Comparison of ENCODE assay signal across 9 mouse cellular contexts in genomic region chr1:55217191-55217590, GRCm38 (mm10). TPM values are rescaled to one million over a fixed set of nuclear protein-coding genes. Genes with fewer than 3 reads are reported as not detected.
DNase-seq lines count a peak whose midpoint lies in the region; ATAC-seq and TF ChIP-seq lines count a peak whose summit lies in the region.
"Had no signal": no experiment of that assay in that cellular context is flagged by ENCODE, and none has a peak within 500 bp of the region (broad histone marks: within the 10 kb centered on the region; RNA-seq: fewer than 3 reads in every experiment).

No protein-coding gene starts in this region.

- ATAC-seq in intestine, embryonic 15.5 days = peak; percentile 74
- ATAC-seq in hindbrain, embryonic 11.5 days (ENCODE audit: low FRiP score) = no peak
- ATAC-seq: inflammation-experienced regulatory T-cells, adult 6 months had no signal

- WGBS in heart, adult 2 months = 19% methylated on average over 2 of the region's 2 CpGs
- 37% methylated on average over 2 of the region's 2 CpGs for WGBS in intestine, embryonic 15.5 days
- 88% methylated on average over 2 of the region's 2 CpGs for WGBS in hindbrain, embryonic 11.5 days
- WGBS in thymus, adult 2 months = 55% methylated on average over 2 of the region's 2 CpGs

- no peak overlapping the region for H3K4me3 ChIP-seq in heart, adult 2 months
- H3K4me3 ChIP-seq in intestine, embryonic 15.5 days (replicated peaks) = no peak overlapping the region
- H3K4me3 ChIP-seq in hindbrain, embryonic 11.5 days (ENCODE audit: low read depth, low read length) = no peak overlapping the region
- no peak overlapping the region for H3K4me3 ChIP-seq in thymus, adult 2 months (ENCODE audit: control insufficient read depth, insufficient read depth, low read length)

- DNase-seq in adrenal gland, adult (ENCODE audit: inconsistent age in 2 of 2, low spot score in 1 of 2) = peak; percentile 63 to 75
- DNase-seq in adrenal gland, postnatal 4 days (ENCODE audit: low spot score in 2 of 2) = no peak
- DNase-seq in heart, postnatal 14 days = peak; percentile 50 to 52
- DNase-seq in heart, adult 2 months = no peak
- DNase-seq in lung, postnatal 25 days (ENCODE audit: low spot score) = peak; percentile 59
- DNase-seq in hindbrain, embryonic 11.5 days (ENCODE audit: low spot score) = no peak
- no peak for DNase-seq in thymus, adult 2 months

- no peak overlapping the region for H3K4me2 ChIP-seq in intestine, embryonic 15.5 days (replicated peaks)
- no peak overlapping the region for H3K4me2 ChIP-seq in hindbrain, embryonic 11.5 days (replicated peaks; ENCODE audit: low read depth, low read length)

- TF ChIP-seq EP300 in heart, adult 2 months (IDR thresholded peaks at IDR 0.05; ENCODE audit: insufficient read depth, low read depth, low read length) = no peak

- H3K27me3 ChIP-seq in heart, adult 2 months (ENCODE audit: control insufficient read depth, insufficient read depth, low read length) = no peaks in the 10 kb centered on the region
- no peaks in the 10 kb centered on the region for H3K27me3 ChIP-seq in intestine, embryonic 15.5 days (replicated peaks)
- H3K27me3 ChIP-seq in hindbrain, embryonic 11.5 days (ENCODE audit: control insufficient read depth, insufficient read depth, low read length) = no peaks in the 10 kb centered on the region
- H3K27me3 ChIP-seq in thymus, adult 2 months (ENCODE audit: control insufficient read depth, insufficient read depth, low read length) = no peaks in the 10 kb centered on the region

- no peaks in the 10 kb centered on the region for H3K9me3 ChIP-seq in intestine, embryonic 15.5 days
- no peaks in the 10 kb centered on the region for H3K9me3 ChIP-seq in hindbrain, embryonic 11.5 days (ENCODE audit: control insufficient read depth, low read length)

- H3K79me2 ChIP-seq in heart, adult 2 months (replicated peaks; ENCODE audit: control insufficient read depth, insufficient read depth, low read length) = no peaks in the 10 kb centered on the region

- no peak overlapping the region for H3K27ac ChIP-seq in heart, adult 2 months
- no peak overlapping the region for H3K27ac ChIP-seq in intestine, embryonic 15.5 days
- H3K27ac ChIP-seq in hindbrain, embryonic 11.5 days (ENCODE audit: low read depth, low read length) = no peak overlapping the region
- no peak overlapping the region for H3K27ac ChIP-seq in thymus, adult 2 months (ENCODE audit: control insufficient read depth, insufficient read depth, low read length)

- intact Hi-C loops in heart, postnatal 14 days (cut with DNase I) = no loop called here
- intact Hi-C loops in heart, adult 2 months (cut with DNase I) = loop anchor here (5.0 kb wide), 1 partner anchor 130 kb away; the partner anchor contains the start of genes Hspd1 and Hspe1

- H3K9ac ChIP-seq in heart, adult 2 months (ENCODE audit: low read depth, low read length) = no peak overlapping the region
- no peak overlapping the region for H3K9ac ChIP-seq in intestine, embryonic 15.5 days
- H3K9ac ChIP-seq in hindbrain, embryonic 11.5 days (ENCODE audit: low read depth, low read length) = no peak overlapping the region

- H3K36me3 ChIP-seq in heart, adult 2 months (ENCODE audit: control insufficient read depth, insufficient read depth, low read length) = 0 out of 2 replicates have a peak, but pooled peaks cover 2% of the 10 kb centered on the region
- H3K36me3 ChIP-seq in intestine, embryonic 15.5 days = no peaks in the 10 kb centered on the region
- H3K36me3 ChIP-seq in hindbrain, embryonic 11.5 days (ENCODE audit: control insufficient read depth, insufficient read depth, low read length) = no peaks in the 10 kb centered on the region
- no peaks in the 10 kb centered on the region for H3K36me3 ChIP-seq in thymus, adult 2 months (ENCODE audit: control insufficient read depth, insufficient read depth, low read length)

- TF ChIP-seq POLR2A in heart, adult 2 months (IDR thresholded peaks at IDR 0.05; ENCODE audit: insufficient read depth, low read depth, low read length) = no peak
- no peak for TF ChIP-seq POLR2A in thymus, adult 2 months (IDR thresholded peaks at IDR 0.05; ENCODE audit: control insufficient read depth, extremely low read depth, insufficient read depth, low read length, poor library complexity)

- no peak for TF ChIP-seq CTCF in heart, adult 2 months (IDR thresholded peaks at IDR 0.05)
- no peak for TF ChIP-seq CTCF in thymus, adult 2 months (IDR thresholded peaks at IDR 0.05; ENCODE audit: borderline replicate concordance, control insufficient read depth, extremely low read depth, insufficient read depth, low read length, poor library complexity)

- H3K4me1 ChIP-seq in heart, adult 2 months (ENCODE audit: control insufficient read depth, insufficient read depth, low read length) = peaks cover 5% of the 10 kb centered on the region
- peaks cover 4% of the 10 kb centered on the region; the same call in 1 of the 2 replicates for H3K4me1 ChIP-seq in intestine, embryonic 15.5 days (replicated peaks)
- H3K4me1 ChIP-seq in hindbrain, embryonic 11.5 days (replicated peaks; ENCODE audit: control insufficient read depth, insufficient read depth, low read length) = no peaks in the 10 kb centered on the region
- H3K4me1 ChIP-seq in thymus, adult 2 months (replicated peaks; ENCODE audit: control insufficient read depth, insufficient read depth, low read length) = peaks cover 6% of the 10 kb centered on the region

RNA-seq across cellular contexts. Expression of gene Rftn2, which starts 9.4 kb away (rescaled TPM):
- 10 to 100 TPM; 32.7 to 33.0 TPM for total RNA-seq in adrenal gland, postnatal 4 days (2021)
- 10 to 100 TPM; 10.6 to 11.9 TPM for total RNA-seq in heart, postnatal 14 days (2021)
- 10 to 100 TPM; 12.1 to 12.8 TPM for total RNA-seq in heart, adult 2 months (2021)
- 2.7 and 6.4 TPM in 2 replicates for polyA plus RNA-seq in heart, adult 2 months (2012; rRNA removed)
- 8.5 and 9.8 TPM in 2 replicates for polyA plus RNA-seq in intestine, embryonic 15.5 days (2015; fragmentation: Nextera tagmentation; extraction: Ambion mirVana)
- 9.7 and 10.8 TPM in 2 replicates for polyA plus RNA-seq in hindbrain, embryonic 11.5 days (2014; fragmentation: Nextera tagmentation; extraction: Ambion mirVana)
- 0.48 and 0.55 TPM in 2 replicates for polyA plus RNA-seq in thymus, adult 2 months (2012; rRNA removed)

RNA-seq across cellular contexts. Expression of gene Mars2, which starts 19.8 kb away (rescaled TPM):
- 1 to 10 TPM; 5.2 to 6.0 TPM for total RNA-seq in adrenal gland, postnatal 4 days (2021)
- total RNA-seq in heart, postnatal 14 days (2021) = 1 to 10 TPM; 4.9 to 5.2 TPM
- 1 to 10 TPM; 5.0 to 5.3 TPM for total RNA-seq in heart, adult 2 months (2021)
- 2.0 and 3.6 TPM in 2 replicates for polyA plus RNA-seq in heart, adult 2 months (2012; rRNA removed)
- 5.2 and 5.3 TPM in 2 replicates for polyA plus RNA-seq in intestine, embryonic 15.5 days (2015; fragmentation: Nextera tagmentation; extraction: Ambion mirVana)
- polyA plus RNA-seq in hindbrain, embryonic 11.5 days (2014; fragmentation: Nextera tagmentation; extraction: Ambion mirVana) = 2.7 TPM in 2 replicates
- 4.9 and 5.6 TPM in 2 replicates for polyA plus RNA-seq in thymus, adult 2 months (2012; rRNA removed)

Comparison
In these comparisons a context has a peak if more than half of its experiments do, and no peak if none do; other contexts are left out.
1. DNase-seq: peak in adrenal gland, adult (2 of 2), heart, postnatal 14 days (2 of 2) and lung, postnatal 25 days (single experiment); none in adrenal gland, postnatal 4 days (0 of 2), heart, adult 2 months (0 of 2), hindbrain, embryonic 11.5 days (single experiment) and thymus, adult 2 months (single experiment).